Mouse (Mus musculus): ENCODE data around the gene Pik3cb.

DNA sequence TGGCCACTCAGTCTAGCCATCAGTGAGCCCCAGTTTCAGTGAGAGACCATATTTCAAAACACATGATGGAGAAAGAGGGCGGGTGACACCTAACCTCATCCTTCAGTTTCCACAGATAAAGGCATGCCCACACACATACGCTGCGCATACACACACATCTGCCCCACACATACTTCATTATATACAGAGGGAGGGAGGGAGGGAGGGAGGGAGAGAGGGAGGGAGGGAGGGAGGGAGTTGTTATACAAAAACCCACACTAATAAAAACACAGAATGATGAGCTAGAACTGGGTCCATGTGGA, 130.6 kb downstream of the Pik3cb start:
- TF ChIP-seq CHD2 (IDR thresholded peaks at IDR 0.05; ENCODE audit: low read depth, low read length) (no peak), HCFC1 (IDR thresholded peaks at IDR 0.05; ENCODE audit: borderline replicate concordance, insufficient read depth, low read length) (no peak)

All from ES-E14 (cell line).